Mouse (Mus musculus) stomach, embryonic 16.5 days (tissue): ENCODE measurements around the gene Tnrc6c. TPM values are rescaled to one million over a fixed set of nuclear protein-coding genes. Genes with fewer than 3 reads are reported as not detected.

Source experiments
- ATAC-seq: fragments of 200-750 bp; cut with Nextera tagmentation; 2 replicates; pipeline ENCODE4 v1.8.0; 2017; ENCODE audit warnings: moderate number of reproducible peaks, moderate TSS enrichment; ENCODE audit not compliant: insufficient read depth, low FRiP score
- H3K27ac ChIP-seq: fragments of 300-500 bp; sonication (generic); 2 replicates; pipeline ENCODE4 v1.5.1; 2014; ENCODE audit warnings: low read length
- H3K27me3 ChIP-seq: fragments of 300-500 bp; sonication (generic); 2 replicates; pipeline ENCODE4 v1.6.1; 2014; ENCODE audit warnings: low read length, control low read depth, mixed read lengths; ENCODE audit not compliant: control insufficient read depth, insufficient read depth
- H3K36me3 ChIP-seq: fragments of 300-500 bp; sonication (generic); 2 replicates; pipeline ENCODE4 v1.6.1; 2014; ENCODE audit warnings: low read length; ENCODE audit not compliant: control insufficient read depth, insufficient read depth
- H3K4me1 ChIP-seq: fragments of 300-500 bp; sonication (generic); 2 replicates; pipeline ENCODE4 v1.6.1; 2014; ENCODE audit warnings: low read length, control low read depth, mixed read lengths; ENCODE audit not compliant: control insufficient read depth, insufficient read depth
- H3K4me2 ChIP-seq: fragments of 300-500 bp; sonication (generic); 2 replicates; pipeline ENCODE4 v1.6.1; 2014; ENCODE audit warnings: low read depth, low read length, mixed read lengths
- H3K4me3 ChIP-seq: fragments of 300-500 bp; sonication (generic); replicated peaks from 2 replicates; pipeline ENCODE4 v1.5.1; 2014; ENCODE audit warnings: mild to moderate bottlenecking, low read length
- H3K9ac ChIP-seq: fragments of 300-500 bp; sonication (generic); 2 replicates; pipeline ENCODE4 v1.6.1; 2014; ENCODE audit warnings: low read length
- H3K9me3 ChIP-seq: fragments of 300-500 bp; sonication (generic); replicated peaks from 2 replicates; pipeline ENCODE4 v1.6.1; 2016; ENCODE audit warnings: low read length, control low read depth; ENCODE audit not compliant: control insufficient read depth
- WGBS: fragments of 180-500 bp; shearing (Covaris S2); extraction: QIAGEN DNeasy Blood & Tissue Kit; methylation state at CpG from one replicate; pipeline ENCODE4 v1.1.7; 2014; 5-methylcytosine and 5-hydroxymethylcytosine counted together
- polyA plus RNA-seq: library from polyadenylated mRNA; unstranded; fragments of >200 nt; fragmentation: Nextera tagmentation; extraction: Ambion mirVana; gene quantifications from 2 replicates; pipeline ENCODE4 v1.2.1, GENCODE M21; 2015

Gene Tnrc6c
- polyA plus RNA-seq, 1 experiment from 2014 or later = 10.2 TPM

- peaks cover 6% of the 10 kb centered on the region; the same call in 1 of the 2 replicates for H3K9me3 ChIP-seq
- ATAC-seq = no peak
- 67% methylated on average over 3 of the region's 3 CpGs for WGBS
- H3K9ac ChIP-seq = no peak overlapping the region
- no peak overlapping the region for H3K4me3 ChIP-seq
- no peaks in the 10 kb centered on the region for H3K27me3 ChIP-seq
- H3K27ac ChIP-seq = no peak overlapping the region
- H3K36me3 ChIP-seq = no peaks in the 10 kb centered on the region
- H3K4me1 ChIP-seq = no peaks in the 10 kb centered on the region
- no peak overlapping the region for H3K4me2 ChIP-seq
Measured at GRCm38 (mm10) chr11:117677111-117677510, 23.0 kb downstream of the Tnrc6c start.

GRCm38 (mm10) chr11:117677594-117677993 lies 23.5 kb downstream of the Tnrc6c start:
- no peak for ATAC-seq
- Histone ChIP-seq H3K4me1 (no peaks in the 10 kb centered on the region), H3K4me3 (no peak overlapping the region), H3K4me2 (no peak overlapping the region), H3K9ac (no peak overlapping the region), H3K27ac (no peak overlapping the region), H3K36me3 (no peaks in the 10 kb centered on the region), H3K27me3 (no peaks in the 10 kb centered on the region), H3K9me3 (peaks cover 6% of the 10 kb centered on the region; the same call in 1 of the 2 replicates)
- WGBS = 81% methylated on average over 3 of the region's 3 CpGs

- ATAC-seq = no peak
- no peak overlapping the region for H3K4me3 ChIP-seq
- H3K27ac ChIP-seq = no peak overlapping the region
- H3K4me1 ChIP-seq = no peaks in the 10 kb centered on the region
- H3K9ac ChIP-seq = no peak overlapping the region
- H3K4me2 ChIP-seq = no peak overlapping the region
- H3K36me3 ChIP-seq = no peaks in the 10 kb centered on the region
- WGBS = 85% methylated on average over 4 of the region's 4 CpGs
- H3K9me3 ChIP-seq = peaks cover 4% of the 10 kb centered on the region; the same call in 1 of the 2 replicates
- no peaks in the 10 kb centered on the region for H3K27me3 ChIP-seq
Measured at GRCm38 (mm10) chr11:117678155-117678554, 24.1 kb downstream of the Tnrc6c start.

GRCm38 (mm10) chr11:117678740-117679139 lies 24.7 kb downstream of the Tnrc6c start:
- no peaks in the 10 kb centered on the region for H3K4me1 ChIP-seq
- no peaks in the 10 kb centered on the region for H3K36me3 ChIP-seq
- no peak overlapping the region for H3K4me3 ChIP-seq
- no peak overlapping the region for H3K4me2 ChIP-seq
- 33% methylated on average over 2 of the region's 2 CpGs for WGBS
- no peaks in the 10 kb centered on the region for H3K27me3 ChIP-seq
- peaks cover 3% of the 10 kb centered on the region; the same call in 1 of the 2 replicates for H3K9me3 ChIP-seq
- H3K27ac ChIP-seq = no peak overlapping the region
- H3K9ac ChIP-seq = no peak overlapping the region
- no peak for ATAC-seq

GRCm38 (mm10) chr11:117684640-117685039 lies 30.6 kb downstream of the Tnrc6c start:
- Histone ChIP-seq H3K9ac (no peak overlapping the region), H3K27me3 (no peaks in the 10 kb centered on the region), H3K4me1 (peaks cover 13% of the 10 kb centered on the region), H3K9me3 (no peaks in the 10 kb centered on the region), H3K36me3 (no peaks in the 10 kb centered on the region), H3K27ac (no peak overlapping the region), H3K4me3 (no peak overlapping the region), H3K4me2 (no peak overlapping the region)
- ATAC-seq = no peak
- WGBS = 54% methylated on average over 5 of the region's 5 CpGs

GRCm38 (mm10) chr11:117685461-117685860 lies 31.4 kb downstream of the Tnrc6c start:
- Histone ChIP-seq H3K4me1 (peaks cover 13% of the 10 kb centered on the region), H3K4me2 (peak overlapping the region; percentile 34), H3K9me3 (no peaks in the 10 kb centered on the region), H3K4me3 (no peak overlapping the region), H3K27me3 (no peaks in the 10 kb centered on the region), H3K36me3 (no peaks in the 10 kb centered on the region), H3K9ac (no peak overlapping the region), H3K27ac (peak overlapping the region; percentile 55)
- peak; percentile 88 for ATAC-seq
- 35% methylated on average over 3 of the region's 3 CpGs for WGBS

- Histone ChIP-seq H3K27ac (peak overlapping the region; percentile 55), H3K9ac (no peak overlapping the region), H3K9me3 (no peaks in the 10 kb centered on the region), H3K27me3 (no peaks in the 10 kb centered on the region), H3K4me1 (peaks cover 13% of the 10 kb centered on the region), H3K4me3 (peak overlapping the region; percentile 27; the same call in 1 of the 2 replicates), H3K36me3 (no peaks in the 10 kb centered on the region), H3K4me2 (peak overlapping the region; percentile 34)
- 46% methylated on average over 8 of the region's 8 CpGs for WGBS
- peak; percentile 81; the same call in 1 of the 2 replicates for ATAC-seq
Measured at GRCm38 (mm10) chr11:117686021-117686420, 31.9 kb downstream of the Tnrc6c start.

- WGBS = 62% methylated on average over 2 of the region's 2 CpGs
- no peak for ATAC-seq
- H3K4me2 ChIP-seq = no peak overlapping the region
- H3K27me3 ChIP-seq = no peaks in the 10 kb centered on the region
- H3K9me3 ChIP-seq = no peaks in the 10 kb centered on the region
- H3K4me3 ChIP-seq = no peak overlapping the region
- H3K27ac ChIP-seq = no peak overlapping the region
- H3K9ac ChIP-seq = no peak overlapping the region
- peaks cover 13% of the 10 kb centered on the region for H3K4me1 ChIP-seq
- no peaks in the 10 kb centered on the region for H3K36me3 ChIP-seq
Measured at GRCm38 (mm10) chr11:117688603-117689002, 34.5 kb downstream of the Tnrc6c start.

GRCm38 (mm10) chr11:117691311-117691710 lies 37.2 kb downstream of the Tnrc6c start:
- ATAC-seq = no peak
- Histone ChIP-seq H3K4me2 (no peak overlapping the region), H3K9me3 (no peaks in the 10 kb centered on the region), H3K36me3 (no peaks in the 10 kb centered on the region), H3K27ac (no peak overlapping the region), H3K4me1 (peaks cover 7% of the 10 kb centered on the region), H3K27me3 (no peaks in the 10 kb centered on the region), H3K4me3 (no peak overlapping the region), H3K9ac (no peak overlapping the region)
